Mouse (Mus musculus): ENCODE results near the gene Cradd.

The Cradd gene

GRCm38 (mm10) chr10:95210664-95211372, 113.1 kb downstream of the Cradd start:
- DNase-seq (ENCODE audit: extremely low read depth, low read depth, low spot score) = no peak

GRCm38 (mm10) chr10:95210167-95210566, 113.8 kb downstream of the Cradd start:
- no peak for DNase-seq (ENCODE audit: extremely low read depth, low read depth, low spot score)

- no peak for DNase-seq (ENCODE audit: extremely low read depth, low read depth, low spot score)
Observed at GRCm38 (mm10) chr10:95207423-95207822, 116.5 kb downstream of the Cradd start.

GRCm38 (mm10) chr10:95201514-95201913, 122.4 kb downstream of the Cradd start:
- no peak for DNase-seq (ENCODE audit: extremely low read depth, low read depth, low spot score)

GRCm38 (mm10) chr10:95200323-95200722, 123.6 kb downstream of the Cradd start:
- no peak for DNase-seq (ENCODE audit: extremely low read depth, low read depth, low spot score)

- DNase-seq (ENCODE audit: extremely low read depth, low read depth, low spot score) = no peak
Observed at GRCm38 (mm10) chr10:95199541-95200269, 124.2 kb downstream of the Cradd start.

- no peak for DNase-seq (ENCODE audit: extremely low read depth, low read depth, low spot score)
Observed at GRCm38 (mm10) chr10:95197377-95197776, 126.6 kb downstream of the Cradd start.

GRCm38 (mm10) chr10:95195719-95196118, 128.2 kb downstream of the Cradd start:
- no peak for DNase-seq (ENCODE audit: extremely low read depth, low read depth, low spot score)

GRCm38 (mm10) chr10:95194776-95195175, 129.2 kb downstream of the Cradd start:
- no peak for DNase-seq (ENCODE audit: extremely low read depth, low read depth, low spot score)

GRCm38 (mm10) chr10:95193875-95194281, 130.1 kb downstream of the Cradd start:
- DNase-seq (ENCODE audit: extremely low read depth, low read depth, low spot score) = no peak

GRCm38 (mm10) chr10:95191881-95192280, 132.1 kb downstream of the Cradd start:
- no peak for DNase-seq (ENCODE audit: extremely low read depth, low read depth, low spot score)

- no peak for DNase-seq (ENCODE audit: extremely low read depth, low read depth, low spot score)
Observed at GRCm38 (mm10) chr10:95191151-95191655, 132.7 kb downstream of the Cradd start.

- no peak for DNase-seq (ENCODE audit: extremely low read depth, low read depth, low spot score)
Observed at GRCm38 (mm10) chr10:95189550-95190211, 134.3 kb downstream of the Cradd start.

- DNase-seq (ENCODE audit: extremely low read depth, low read depth, low spot score) = no peak
Observed at GRCm38 (mm10) chr10:95184210-95184609, 139.7 kb downstream of the Cradd start.

GRCm38 (mm10) chr10:95183051-95183450, 140.9 kb downstream of the Cradd start:
- no peak for DNase-seq (ENCODE audit: extremely low read depth, low read depth, low spot score)

- DNase-seq (ENCODE audit: extremely low read depth, low read depth, low spot score) = no peak
Observed at GRCm38 (mm10) chr10:95182405-95182804, 141.5 kb downstream of the Cradd start.

GRCm38 (mm10) chr10:95181553-95181952, 142.4 kb downstream of the Cradd start:
- no peak for DNase-seq (ENCODE audit: extremely low read depth, low read depth, low spot score)

- no peak for DNase-seq (ENCODE audit: extremely low read depth, low read depth, low spot score)
Observed at GRCm38 (mm10) chr10:95180900-95181299, 143.0 kb downstream of the Cradd start.

- DNase-seq (ENCODE audit: extremely low read depth, low read depth, low spot score) = no peak
Observed at GRCm38 (mm10) chr10:95180177-95180576, 143.8 kb downstream of the Cradd start.

- DNase-seq (ENCODE audit: extremely low read depth, low read depth, low spot score) = no peak
Observed at GRCm38 (mm10) chr10:95178785-95179184, 145.1 kb downstream of the Cradd start.

GRCm38 (mm10) chr10:95175423-95176120, 148.4 kb downstream of the Cradd start:
- DNase-seq (ENCODE audit: extremely low read depth, low read depth, low spot score) = no peak
